Mouse (Mus musculus) MEL (cell line): ENCODE measurements at regions not wholly inside any gene's neighbourhood (a gene's known extent, or its start where the extent isn't known, plus 50 kb on each side); places are given as distances from the start of the nearest gene placed in this dataset.

Experiments
- DNase-seq: peaks from one replicate; pipeline ENCODE4 v3.0.0; 2011; ENCODE audit warnings: low read depth, low spot score
- H3K27ac ChIP-seq: 2 replicates; pipeline ENCODE4 v1.5.1; 2012; ENCODE audit warnings: low read depth, mild to moderate bottlenecking, control low read depth, low read length, moderate library complexity; ENCODE audit not compliant: control insufficient read depth
- H3K27me3 ChIP-seq, 2 experiments: fragments of 150-350 bp in 1 of 2; sonication (generic) in 1 of 2; 2 replicates each; pipeline ENCODE4 v1.6.1; 2012; ENCODE audit warnings: low read length in 2 of 2, mild to moderate bottlenecking in 2 of 2, improper control_type of control experiment in 1 of 2, moderate library complexity in 1 of 2; ENCODE audit not compliant: insufficient read depth in 2 of 2, control insufficient read depth in 1 of 2
- H3K36me3 ChIP-seq, 2 experiments: 2 replicates each; pipeline ENCODE4 v1.6.1; 2012 to 2014; ENCODE audit warnings: low read length in 2 of 2, improper control_type of control experiment in 1 of 2, inconsistent platforms in 1 of 2, mild to moderate bottlenecking in 1 of 2; ENCODE audit not compliant: insufficient read depth in 2 of 2, control insufficient read depth in 1 of 2
- H3K4me1 ChIP-seq, 2 experiments: fragments of 150-350 bp in 1 of 2; sonication (generic) in 1 of 2; 2 replicates each; pipeline ENCODE4 v1.6.1; 2012; ENCODE audit warnings: low read length in 2 of 2, improper control_type of control experiment in 1 of 2, mild to moderate bottlenecking in 1 of 2; ENCODE audit not compliant: insufficient read depth in 2 of 2, control insufficient read depth in 1 of 2
- H3K4me3 ChIP-seq, 2 experiments: fragments of 150-350 bp in 1 of 2; sonication (generic) in 1 of 2; 2 replicates each; pipeline ENCODE4 v1.5.1; 2012; ENCODE audit warnings: low read depth in 2 of 2, low read length in 2 of 2, mild to moderate bottlenecking in 2 of 2, moderate library complexity in 2 of 2, control low read depth in 1 of 2, improper control_type of control experiment in 1 of 2; ENCODE audit not compliant: control insufficient read depth in 1 of 2, insufficient read depth in 1 of 2
- H3K79me2 ChIP-seq: 2 replicates; pipeline ENCODE4 v1.6.1; 2012; ENCODE audit warnings: mild to moderate bottlenecking, low read length, moderate library complexity; ENCODE audit not compliant: control insufficient read depth, poor library complexity, insufficient read depth
- H3K9ac ChIP-seq: 2 replicates; pipeline ENCODE4 v1.6.1; 2012; ENCODE audit warnings: low read depth, mild to moderate bottlenecking, control low read depth, low read length, moderate library complexity; ENCODE audit not compliant: control insufficient read depth, poor library complexity, severe bottlenecking
- H3K9me3 ChIP-seq: fragments of 150-350 bp; sonication (generic); replicated peaks from 2 replicates; pipeline ENCODE4 v1.6.1; 2012; ENCODE audit warnings: mild to moderate bottlenecking, low read length, improper control_type of control experiment, moderate library complexity; ENCODE audit not compliant: insufficient read depth
- CTCF ChIP-seq, 3 experiments: IDR thresholded peaks in 2 of 3; conservative IDR thresholded peaks in 1 of 3; 2 replicates each; pipeline ENCODE4 v1.5.1; 2011 to 2012; ENCODE audit warnings: low read length in 3 of 3, low read depth in 2 of 3, mild to moderate bottlenecking in 2 of 3, improper control_type of control experiment in 1 of 3, inconsistent platforms in 1 of 3, mixed read lengths in 1 of 3, moderate library complexity in 1 of 3; ENCODE audit not compliant: control insufficient read depth in 1 of 3, insufficient read depth in 1 of 3, poor library complexity in 1 of 3, severe bottlenecking in 1 of 3
- EP300 ChIP-seq, 2 experiments: IDR thresholded peaks; 2 replicates each; pipeline ENCODE4 v1.6.1; 2011; ENCODE audit warnings: improper control_type of control experiment in 2 of 2, low read length in 2 of 2, low read depth in 1 of 2, mild to moderate bottlenecking in 1 of 2
- GATA1 ChIP-seq: IDR thresholded peaks from 2 replicates; pipeline ENCODE4 v1.6.1; 2011; ENCODE audit warnings: low read depth, low read length, improper control_type of control experiment
- KAT2A ChIP-seq: conservative IDR thresholded peaks from 2 replicates; pipeline ENCODE4 v1.6.1; 2012; ENCODE audit warnings: low read depth, low read length, improper control_type of control experiment, inconsistent platforms
- MAZ ChIP-seq: IDR thresholded peaks from 2 replicates; pipeline ENCODE4 v1.6.1; 2012; ENCODE audit warnings: low read depth, mild to moderate bottlenecking, inconsistent platforms, low read length, improper control_type of control experiment
- MEF2A ChIP-seq: IDR thresholded peaks from 2 replicates; pipeline ENCODE4 v1.6.1; 2014; ENCODE audit warnings: low read depth, mild to moderate bottlenecking, inconsistent platforms, low read length, improper control_type of control experiment; ENCODE audit not compliant: poor library complexity, insufficient replicate concordance, severe bottlenecking; ENCODE audit errors: extremely low read depth
- MYB ChIP-seq: IDR thresholded peaks from 2 replicates; pipeline ENCODE4 v1.6.1; 2011; ENCODE audit warnings: mild to moderate bottlenecking, low read depth, low read length, improper control_type of control experiment
- MYC ChIP-seq: IDR thresholded peaks from 2 replicates; pipeline ENCODE4 v1.6.1; 2011; ENCODE audit warnings: low read depth, mild to moderate bottlenecking, low read length, improper control_type of control experiment, moderate library complexity
- NELFE ChIP-seq: IDR thresholded peaks from 2 replicates; pipeline ENCODE4 v1.6.1; 2011; ENCODE audit warnings: low read depth, low read length, improper control_type of control experiment
- TCF12 ChIP-seq: IDR thresholded peaks from 2 replicates; pipeline ENCODE4 v1.6.1; 2014; ENCODE audit warnings: low read depth, mild to moderate bottlenecking, inconsistent platforms, low read length, improper control_type of control experiment, moderate library complexity
- UBTF ChIP-seq: IDR thresholded peaks from 2 replicates; pipeline ENCODE4 v1.6.1; 2012; ENCODE audit warnings: low read depth, mild to moderate bottlenecking, inconsistent platforms, low read length, improper control_type of control experiment, moderate library complexity, borderline replicate concordance; ENCODE audit not compliant: insufficient read depth
- USF1 ChIP-seq: IDR thresholded peaks from 2 replicates; pipeline ENCODE4 v1.6.1; 2014; ENCODE audit warnings: low read depth, mild to moderate bottlenecking, inconsistent platforms, low read length, improper control_type of control experiment, moderate library complexity
- ZMIZ1 ChIP-seq: IDR thresholded peaks from 2 replicates; pipeline ENCODE4 v1.6.1; 2012; ENCODE audit warnings: low read depth, mild to moderate bottlenecking, inconsistent platforms, low read length, improper control_type of control experiment, moderate library complexity
- ZNF384 ChIP-seq: IDR thresholded peaks from 2 replicates; pipeline ENCODE4 v1.6.1; 2012; ENCODE audit warnings: low read depth, mild to moderate bottlenecking, inconsistent platforms, low read length, improper control_type of control experiment

DNA sequence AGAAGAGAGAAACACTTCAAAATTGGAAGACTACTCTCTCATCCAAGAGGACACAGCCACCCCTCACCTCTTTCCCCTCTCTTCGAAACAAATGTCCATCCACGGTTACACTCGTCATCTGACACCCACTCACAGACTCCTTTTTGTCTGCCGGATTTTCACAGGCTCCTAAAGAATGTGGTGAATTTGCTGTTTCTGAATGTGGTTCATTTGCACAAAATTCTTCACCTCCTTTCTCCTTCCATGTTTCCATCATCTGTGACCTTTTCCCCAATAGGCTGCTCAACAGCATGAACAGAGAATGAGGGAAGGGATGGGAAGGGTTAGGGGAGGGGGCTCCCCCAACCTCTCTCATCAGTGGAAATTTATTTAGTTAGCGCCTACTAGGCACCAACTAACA lies 122.4 kb downstream of the Nuak1 start:
- Histone ChIP-seq H3K27me3 (no peaks in the 10 kb centered on the region), H3K36me3 (no peaks in the 10 kb centered on the region), H3K4me3 (no peak overlapping the region), H3K9me3 (no peaks in the 10 kb centered on the region), H3K4me1 (no peaks in the 10 kb centered on the region), H3K27ac (no peak overlapping the region), H3K9ac (no peak overlapping the region), H3K79me2 (no peaks in the 10 kb centered on the region)
- TF ChIP-seq CTCF (IDR thresholded peaks at IDR 0.05 in 2 of 3, conservative IDR thresholded peaks at IDR 0.05 in 1 of 3; ENCODE audit: control insufficient read depth in 1 of 3, insufficient read depth in 1 of 3, low read depth in 2 of 3, low read length in 3 of 3, poor library complexity in 1 of 3, severe bottlenecking in 1 of 3), result no peak
- TF ChIP-seq MYB, result no peak
- TF ChIP-seq TCF12, result no peak
- TF ChIP-seq EP300 (IDR thresholded peaks at IDR 0.05; ENCODE audit: low read depth in 1 of 2, low read length in 2 of 2), result no peak
- TF ChIP-seq GATA1, result no peak
- no peak for TF ChIP-seq KAT2A
- TF ChIP-seq UBTF, result no peak
- no peak for TF ChIP-seq ZMIZ1
- no peak for TF ChIP-seq USF1
- TF ChIP-seq ZNF384, result no peak
- TF ChIP-seq MAZ, result no peak
- no peak for TF ChIP-seq NELFE
- TF ChIP-seq MYC, result no peak
- TF ChIP-seq MEF2A, result no peak
- no peak for DNase-seq
